Mouse (Mus musculus) liver, adult 2 months (tissue): Measurements from ENCODE around the gene Ercc6l2. TPM values are rescaled to one million over a fixed set of nuclear protein-coding genes. Genes with fewer than 3 reads are reported as not detected.
A peak's percentile ranks its signal among the peaks of the same experiment; 100 is the strongest.

ENCODE experiments used
- DNase-seq: peaks from one replicate; pipeline ENCODE4 v3.0.0-alpha.2; 2011; ENCODE audit warnings: low read depth, low spot score; ENCODE audit errors: extremely low read depth
- H3K27ac ChIP-seq: fragments of 200-500 bp; replicated peaks from 2 replicates; pipeline ENCODE4 v1.5.1; 2012; ENCODE audit warnings: low read depth, mild to moderate bottlenecking, control low read depth, inconsistent platforms, low read length; ENCODE audit not compliant: insufficient read depth
- H3K27me3 ChIP-seq: fragments of 200-500 bp; 2 replicates; pipeline ENCODE4 v1.6.1; 2012; ENCODE audit warnings: mild to moderate bottlenecking, moderate library complexity, low read length, inconsistent platforms; ENCODE audit not compliant: control insufficient read depth, insufficient read depth
- H3K36me3 ChIP-seq: fragments of 200-500 bp; 2 replicates; pipeline ENCODE4 v1.6.1; 2012; ENCODE audit warnings: low read length, inconsistent platforms; ENCODE audit not compliant: control insufficient read depth, insufficient read depth
- H3K4me1 ChIP-seq: fragments of 200-500 bp; 2 replicates; pipeline ENCODE4 v1.6.1; 2011; ENCODE audit warnings: low read length; ENCODE audit not compliant: control insufficient read depth, insufficient read depth
- H3K4me3 ChIP-seq: fragments of 200-500 bp; 2 replicates; pipeline ENCODE4 v1.5.1; 2011; ENCODE audit warnings: low read depth, mild to moderate bottlenecking, control low read depth, low read length, moderate library complexity; ENCODE audit not compliant: insufficient read depth
- H3K79me2 ChIP-seq: fragments of 200-500 bp; 2 replicates; pipeline ENCODE4 v1.6.1; 2012; ENCODE audit warnings: inconsistent platforms, mild to moderate bottlenecking, low read length, moderate library complexity; ENCODE audit not compliant: control insufficient read depth, insufficient read depth
- H3K9ac ChIP-seq: fragments of 200-500 bp; 2 replicates; pipeline ENCODE4 v1.6.1; 2012; ENCODE audit warnings: low read depth, mild to moderate bottlenecking, control low read depth, inconsistent platforms, low read length
- CTCF ChIP-seq: fragments of 200-500 bp; IDR thresholded peaks from 2 replicates; pipeline ENCODE4 v1.5.1; 2011; ENCODE audit warnings: low read depth, low read length, control low read depth
- POLR2A ChIP-seq: fragments of 200-500 bp; IDR thresholded peaks from 2 replicates; pipeline ENCODE4 v1.6.1; 2011; ENCODE audit warnings: low read length, control low read depth; ENCODE audit not compliant: insufficient read depth; ENCODE audit errors: extremely low read depth
- WGBS: fragments of 180-500 bp; shearing (Covaris S2); methylation state at CpG from one replicate; pipeline ENCODE4 v1.1.7; 2018; 5-methylcytosine and 5-hydroxymethylcytosine counted together
- polyA plus RNA-seq: library from polyadenylated mRNA; depleted of rRNA; stranded (reverse); fragments of >200 nt; gene quantifications from 2 replicates; pipeline ENCODE4 v1.2.3, GENCODE M21; 2012; rRNA removed
- total RNA-seq: library from RNA; depleted of rRNA; stranded (reverse); fragments of >200 nt; gene quantifications from 2 replicates; pipeline ENCODE4 v1.2.3, GENCODE M21; 2014; rRNA removed

Ercc6l2 gene
- total RNA-seq (13.8 and 14.0 TPM in 2 replicates), polyA plus RNA-seq (1.9 and 2.3 TPM in 2 replicates)

GRCm38 (mm10) chr13:63814746-63815681 is at the start of gene Ercc6l2:
Gene Ercc6l2 (plus strand): TSS chr13:63815240.
- Histone ChIP-seq H3K9ac (peak within 1 kb of the TSS; percentile 73), H3K27ac (peak within 1 kb of the TSS; percentile 71), H3K36me3 (no peaks in the 10 kb centered on the region), H3K4me3 (peak within 1 kb of the TSS; percentile 64), H3K79me2 (no peaks in the 10 kb centered on the region), H3K4me1 (no peaks in the 10 kb centered on the region), H3K27me3 (no peaks in the 10 kb centered on the region)
- DNase-seq = peak; percentile 92
- WGBS = under 1% methylated on average over 87 of the region's 87 CpGs
- TF ChIP-seq POLR2A (peak; percentile 82), CTCF (no peak)

GRCm38 (mm10) chr13:63766065-63766464 is 49.0 kb upstream of the Ercc6l2 start:
- Histone ChIP-seq H3K4me1 (no peaks in the 10 kb centered on the region), H3K79me2 (no peaks in the 10 kb centered on the region), H3K4me3 (no peak overlapping the region), H3K27ac (no peak overlapping the region), H3K36me3 (no peaks in the 10 kb centered on the region), H3K27me3 (no peaks in the 10 kb centered on the region), H3K9ac (no peak overlapping the region)
- TF ChIP-seq CTCF = no peak
- TF ChIP-seq POLR2A = no peak
- no peak for DNase-seq
- 50% methylated on average over 11 of the region's 11 CpGs for WGBS

DNA sequence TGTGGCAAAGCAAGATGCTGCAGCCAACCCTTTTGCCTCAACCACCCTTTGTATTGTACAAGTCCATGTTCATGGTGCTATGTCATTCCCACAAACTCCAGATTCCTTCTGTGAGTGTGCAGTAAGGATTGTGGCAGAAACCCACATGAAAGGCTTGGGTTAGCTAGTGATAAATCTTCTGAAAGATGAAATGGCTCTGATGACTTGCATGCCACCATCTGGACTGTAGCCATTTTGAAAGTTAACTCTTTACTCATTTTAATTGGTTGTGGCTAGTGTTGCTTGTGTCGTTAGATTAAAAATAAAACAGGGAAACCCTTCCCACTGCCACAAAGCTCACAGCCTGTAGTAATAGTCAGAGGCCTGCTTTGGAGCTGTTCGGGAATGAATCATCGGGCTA is 44.0 kb upstream of the Ercc6l2 start:
- TF ChIP-seq POLR2A (no peak), CTCF (no peak)
- 87% methylated on average over 3 of the region's 3 CpGs for WGBS
- H3K4me1 ChIP-seq = no peaks in the 10 kb centered on the region

GRCm38 (mm10) chr13:63778925-63779324 is 36.1 kb upstream of the Ercc6l2 start:
- WGBS = 84% methylated on average over 4 of the region's 4 CpGs
- H3K27ac ChIP-seq = no peak overlapping the region
- H3K4me1 ChIP-seq = no peaks in the 10 kb centered on the region
- no peak overlapping the region for H3K9ac ChIP-seq
- no peaks in the 10 kb centered on the region for H3K79me2 ChIP-seq
- TF ChIP-seq CTCF (no peak), POLR2A (no peak)
- no peaks in the 10 kb centered on the region for H3K27me3 ChIP-seq
- H3K4me3 ChIP-seq = no peak overlapping the region
- no peak for DNase-seq
- H3K36me3 ChIP-seq = no peaks in the 10 kb centered on the region

More for the DNA sequence above, 44.0 kb upstream of the Ercc6l2 start:
- H3K36me3 ChIP-seq = no peaks in the 10 kb centered on the region
- H3K9ac ChIP-seq = no peak overlapping the region
- DNase-seq = no peak
- H3K27me3 ChIP-seq = no peaks in the 10 kb centered on the region
- H3K4me3 ChIP-seq = no peak overlapping the region
- no peak overlapping the region for H3K27ac ChIP-seq
- H3K79me2 ChIP-seq = no peaks in the 10 kb centered on the region

- no peak for TF ChIP-seq POLR2A
- TF ChIP-seq CTCF = no peak
- WGBS = 73% methylated on average over 2 of the region's 2 CpGs
Measured at GRCm38 (mm10) chr13:63779376-63780291, 35.4 kb upstream of the Ercc6l2 start.

More at GRCm38 (mm10) chr13:63779376-63780291, 35.4 kb upstream of the Ercc6l2 start:
- Histone ChIP-seq H3K79me2 (no peaks in the 10 kb centered on the region), H3K4me1 (no peaks in the 10 kb centered on the region), H3K27me3 (no peaks in the 10 kb centered on the region), H3K4me3 (no peak overlapping the region), H3K9ac (no peak overlapping the region), H3K27ac (no peak overlapping the region), H3K36me3 (no peaks in the 10 kb centered on the region)
- DNase-seq = peak; percentile 1
